Mouse (Mus musculus): ENCODE data around the gene Nrl. TPM values are rescaled to one million over a fixed set of nuclear protein-coding genes. Genes with fewer than 3 reads are reported as not detected.

Gene Nrl
- total and polyA plus RNA-seq, 2 experiments = not detected

DNA sequence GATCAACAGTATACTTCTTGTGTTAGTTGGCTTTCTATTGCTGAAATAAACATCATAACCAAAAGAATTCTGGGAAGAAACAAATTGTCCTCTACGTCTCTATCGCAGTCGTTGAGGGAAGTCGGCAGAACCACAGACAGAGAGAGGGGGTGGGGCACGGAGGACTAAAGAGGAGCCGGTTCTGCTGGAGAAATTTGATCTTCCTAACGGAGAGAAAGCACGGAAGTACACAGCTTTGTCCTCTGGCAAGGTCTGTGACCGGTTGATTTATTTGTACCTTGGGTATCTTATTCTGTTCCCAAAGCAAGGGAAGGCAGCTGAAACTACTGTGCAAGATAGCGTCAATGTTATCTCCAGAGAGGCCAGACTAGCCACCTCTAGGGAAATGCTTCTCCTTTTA is 54.0 kb downstream of the Nrl start:
- no peak for TF ChIP-seq CTCF (IDR thresholded peaks at IDR 0.05; ENCODE audit: low read depth, low read length)
- no peak for TF ChIP-seq POLR2A (IDR thresholded peaks at IDR 0.05; ENCODE audit: extremely low read depth, insufficient read depth, low read length)
- no peak for DNase-seq (ENCODE audit: extremely low read depth, low read depth, low spot score)
- H3K4me1 ChIP-seq (ENCODE audit: control insufficient read depth, insufficient read depth, low read length) = peaks cover 23% of the 10 kb centered on the region
- no peaks in the 10 kb centered on the region for H3K36me3 ChIP-seq (ENCODE audit: control insufficient read depth, insufficient read depth, low read length)
- H3K4me3 ChIP-seq (ENCODE audit: insufficient read depth, low read depth, low read length) = no peak overlapping the region
- H3K27ac ChIP-seq (replicated peaks; ENCODE audit: insufficient read depth, low read depth, low read length) = no peak overlapping the region
- H3K9ac ChIP-seq (ENCODE audit: low read depth, low read length) = no peak overlapping the region
- 26% methylated on average over 10 of the region's 10 CpGs for WGBS
- H3K27me3 ChIP-seq (ENCODE audit: control insufficient read depth, insufficient read depth, low read length) = no peaks in the 10 kb centered on the region
- no peaks in the 10 kb centered on the region for H3K79me2 ChIP-seq (ENCODE audit: control insufficient read depth, insufficient read depth, low read length)

DNA sequence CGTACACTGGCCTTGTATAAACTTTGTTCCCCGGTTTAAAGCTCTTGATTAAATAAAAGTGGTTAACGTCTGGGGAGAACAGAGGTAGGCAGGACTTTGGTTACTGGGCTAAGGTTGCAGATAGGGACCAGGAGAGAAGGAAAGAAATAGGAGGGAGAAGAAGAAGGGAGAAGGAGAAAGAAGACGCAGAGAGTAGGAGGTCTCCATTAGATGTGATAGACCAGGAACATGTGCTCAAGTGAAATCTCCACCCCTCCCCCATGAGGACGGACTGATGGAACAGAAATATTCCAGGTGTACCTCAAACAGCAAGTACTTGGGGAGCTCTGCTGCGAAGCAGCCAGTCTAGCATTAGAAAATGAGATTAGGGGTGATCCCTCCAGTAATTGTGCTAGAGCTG is 55.0 kb downstream of the Nrl start:
- DNase-seq (ENCODE audit: extremely low read depth, low read depth, low spot score) = peak; percentile 77
- no peaks in the 10 kb centered on the region for H3K79me2 ChIP-seq (ENCODE audit: control insufficient read depth, insufficient read depth, low read length)
- H3K36me3 ChIP-seq (ENCODE audit: control insufficient read depth, insufficient read depth, low read length) = no peaks in the 10 kb centered on the region
- peak overlapping the region; percentile 92 for H3K27ac ChIP-seq (replicated peaks; ENCODE audit: insufficient read depth, low read depth, low read length)
- H3K4me3 ChIP-seq (ENCODE audit: insufficient read depth, low read depth, low read length) = no peak overlapping the region
- no peak for TF ChIP-seq CTCF (IDR thresholded peaks at IDR 0.05; ENCODE audit: low read depth, low read length)
- TF ChIP-seq POLR2A (IDR thresholded peaks at IDR 0.05; ENCODE audit: extremely low read depth, insufficient read depth, low read length) = no peak
- peaks cover 23% of the 10 kb centered on the region for H3K4me1 ChIP-seq (ENCODE audit: control insufficient read depth, insufficient read depth, low read length)
- WGBS = 43% methylated on average over 6 of the region's 6 CpGs
- no peaks in the 10 kb centered on the region for H3K27me3 ChIP-seq (ENCODE audit: control insufficient read depth, insufficient read depth, low read length)
- H3K9ac ChIP-seq (ENCODE audit: low read depth, low read length) = no peak overlapping the region

DNA sequence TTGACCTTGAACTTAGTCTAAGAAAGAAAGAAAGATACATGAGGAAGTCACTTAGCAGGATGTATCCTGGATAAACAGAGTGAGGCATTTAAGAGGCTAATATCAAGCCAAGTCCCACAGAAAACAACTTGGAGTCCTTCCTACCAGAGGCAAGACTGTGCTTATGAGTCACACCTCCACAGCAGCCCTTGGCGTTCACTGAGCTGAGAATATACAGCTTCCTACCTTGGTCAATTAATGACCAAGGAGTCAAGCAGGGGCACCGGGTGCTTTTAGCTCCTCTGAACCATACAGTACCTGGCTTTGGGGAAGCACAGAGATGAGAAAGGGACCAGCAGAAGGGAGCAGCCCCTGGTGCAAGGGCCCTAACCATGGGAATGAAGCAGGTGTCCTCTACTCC is 55.7 kb downstream of the Nrl start:
- H3K79me2 ChIP-seq (ENCODE audit: control insufficient read depth, insufficient read depth, low read length) = no peaks in the 10 kb centered on the region
- H3K4me3 ChIP-seq (ENCODE audit: insufficient read depth, low read depth, low read length) = no peak overlapping the region
- no peak overlapping the region for H3K9ac ChIP-seq (ENCODE audit: low read depth, low read length)
- TF ChIP-seq POLR2A (IDR thresholded peaks at IDR 0.05; ENCODE audit: extremely low read depth, insufficient read depth, low read length) = no peak
- no peak for TF ChIP-seq CTCF (IDR thresholded peaks at IDR 0.05; ENCODE audit: low read depth, low read length)
- DNase-seq (ENCODE audit: extremely low read depth, low read depth, low spot score) = peak; percentile 62
- 9% methylated on average over 2 of the region's 2 CpGs for WGBS
- no peaks in the 10 kb centered on the region for H3K27me3 ChIP-seq (ENCODE audit: control insufficient read depth, insufficient read depth, low read length)
- H3K27ac ChIP-seq (replicated peaks; ENCODE audit: insufficient read depth, low read depth, low read length) = peak overlapping the region; percentile 92
- H3K36me3 ChIP-seq (ENCODE audit: control insufficient read depth, insufficient read depth, low read length) = no peaks in the 10 kb centered on the region
- peaks cover 23% of the 10 kb centered on the region for H3K4me1 ChIP-seq (ENCODE audit: control insufficient read depth, insufficient read depth, low read length)

Other genes with a start within 250 kb of the Nrl start
- gene Dhrs4, start 46.2 kb downstream of the Nrl start, total RNA-seq (2014; rRNA removed) = 103 and 111 TPM in 2 replicates
- gene Dhrs4, start 46.2 kb downstream of the Nrl start, polyA plus RNA-seq (2012; rRNA removed) = 120 and 146 TPM in 2 replicates
- 0.09 and 0.13 TPM in 2 replicates for gene Carmil3, start 34.3 kb downstream of the Nrl start, total RNA-seq (2014; rRNA removed)
- 0.29 and 0.36 TPM in 2 replicates for gene Carmil3, start 34.3 kb downstream of the Nrl start, polyA plus RNA-seq (2012; rRNA removed)
- not detected in 2 replicates for gene Cpne6, start 14.5 kb downstream of the Nrl start, total RNA-seq (2014; rRNA removed)
- gene Cpne6, start 14.5 kb downstream of the Nrl start, polyA plus RNA-seq (2012; rRNA removed) = not detected in 2 replicates
- 1.2 and 3.2 TPM in 2 replicates for gene Pck2, start 15.3 kb upstream of the Nrl start, total RNA-seq (2014; rRNA removed)
- gene Pck2, start 15.3 kb upstream of the Nrl start, polyA plus RNA-seq (2012; rRNA removed) = 2.4 and 7.3 TPM in 2 replicates
- gene Dcaf11, start 35.0 kb upstream of the Nrl start, total RNA-seq (2014; rRNA removed) = 305 and 330 TPM in 2 replicates
- 263 and 363 TPM in 2 replicates for gene Dcaf11, start 35.0 kb upstream of the Nrl start, polyA plus RNA-seq (2012; rRNA removed)
- gene A730061H03Rik, start 35.4 kb upstream of the Nrl start, total RNA-seq (2014; rRNA removed) = not detected in 2 replicates
- gene A730061H03Rik, start 35.4 kb upstream of the Nrl start, polyA plus RNA-seq (2012; rRNA removed) = 0.42 and 0.62 TPM in 2 replicates
- gene Fitm1, start 50.6 kb upstream of the Nrl start, total RNA-seq (2014; rRNA removed) = 3.8 and 7.5 TPM in 2 replicates
- 45.7 and 60.2 TPM in 2 replicates for gene Fitm1, start 50.6 kb upstream of the Nrl start, polyA plus RNA-seq (2012; rRNA removed)
- 78.5 and 94.2 TPM in 2 replicates for gene Psme1, start 53.1 kb upstream of the Nrl start, total RNA-seq (2014; rRNA removed)
- 46.9 and 59.9 TPM in 2 replicates for gene Psme1, start 53.1 kb upstream of the Nrl start, polyA plus RNA-seq (2012; rRNA removed)
- gene Emc9, start 60.3 kb upstream of the Nrl start, total RNA-seq (2014; rRNA removed) = 32.7 and 36.1 TPM in 2 replicates
- 46.8 and 57.2 TPM in 2 replicates for gene Emc9, start 60.3 kb upstream of the Nrl start, polyA plus RNA-seq (2012; rRNA removed)
- gene Psme2, start 66.1 kb upstream of the Nrl start, total RNA-seq (2014; rRNA removed) = 110 and 142 TPM in 2 replicates
- 55.9 and 56.9 TPM in 2 replicates for gene Psme2, start 66.1 kb upstream of the Nrl start, polyA plus RNA-seq (2012; rRNA removed)
- 4.9 and 8.0 TPM in 2 replicates for gene Rnf31, start 66.7 kb upstream of the Nrl start, total RNA-seq (2014; rRNA removed)
- 15.4 and 20.4 TPM in 2 replicates for gene Rnf31, start 66.7 kb upstream of the Nrl start, polyA plus RNA-seq (2012; rRNA removed)
- gene Irf9, start 78.6 kb upstream of the Nrl start, total RNA-seq (2014; rRNA removed) = 21.1 and 24.2 TPM in 2 replicates
- 36.8 and 45.0 TPM in 2 replicates for gene Irf9, start 78.6 kb upstream of the Nrl start, polyA plus RNA-seq (2012; rRNA removed)
- gene Rec8, start 93.1 kb upstream of the Nrl start, total RNA-seq (2014; rRNA removed) = 0.34 and 0.46 TPM in 2 replicates
- gene Rec8, start 93.1 kb upstream of the Nrl start, polyA plus RNA-seq (2012; rRNA removed) = 0.54 and 2.3 TPM in 2 replicates
- 16.8 and 32.6 TPM in 2 replicates for gene Ipo4, start 111.0 kb upstream of the Nrl start, total RNA-seq (2014; rRNA removed)
- 42.0 and 53.0 TPM in 2 replicates for gene Ipo4, start 111.0 kb upstream of the Nrl start, polyA plus RNA-seq (2012; rRNA removed)
- gene Gm49378, start 112.9 kb upstream of the Nrl start, total RNA-seq (2014; rRNA removed) = 1.1 and 2.1 TPM in 2 replicates
- 7.0 and 7.9 TPM in 2 replicates for gene Gm49378, start 112.9 kb upstream of the Nrl start, polyA plus RNA-seq (2012; rRNA removed)
- gene Tm9sf1, start 118.8 kb upstream of the Nrl start, total RNA-seq (2014; rRNA removed) = 46.5 and 62.0 TPM in 2 replicates
- gene Tm9sf1, start 118.8 kb upstream of the Nrl start, polyA plus RNA-seq (2012; rRNA removed) = 66.3 and 70.4 TPM in 2 replicates
- 0.09 and 0.47 TPM in 2 replicates for gene Tssk4, start 125.2 kb upstream of the Nrl start, total RNA-seq (2014; rRNA removed)
- 0.18 and 0.24 TPM in 2 replicates for gene Tssk4, start 125.2 kb upstream of the Nrl start, polyA plus RNA-seq (2012; rRNA removed)
- gene Mdp1, start 135.5 kb upstream of the Nrl start, total RNA-seq (2014; rRNA removed) = 10.1 and 10.3 TPM in 2 replicates
- 9.8 and 10.5 TPM in 2 replicates for gene Mdp1, start 135.5 kb upstream of the Nrl start, polyA plus RNA-seq (2012; rRNA removed)
- 13.1 and 14.9 TPM in 2 replicates for gene Gmpr2, start 147.0 kb upstream of the Nrl start, total RNA-seq (2014; rRNA removed)
- 9.9 and 11.6 TPM in 2 replicates for gene Gmpr2, start 147.0 kb upstream of the Nrl start, polyA plus RNA-seq (2012; rRNA removed)
- gene Nedd8, start 147.1 kb upstream of the Nrl start, total RNA-seq (2014; rRNA removed) = 94.7 and 99.4 TPM in 2 replicates
- 209 and 225 TPM in 2 replicates for gene Nedd8, start 147.1 kb upstream of the Nrl start, polyA plus RNA-seq (2012; rRNA removed)
- 7.7 and 8.5 TPM in 2 replicates for gene Tinf2, start 156.8 kb upstream of the Nrl start, total RNA-seq (2014; rRNA removed)
- gene Tinf2, start 156.8 kb upstream of the Nrl start, polyA plus RNA-seq (2012; rRNA removed) = 8.1 and 8.2 TPM in 2 replicates
- 7.9 and 8.4 TPM in 2 replicates for gene Tgm1, start 188.9 kb upstream of the Nrl start, total RNA-seq (2014; rRNA removed)
- gene Tgm1, start 188.9 kb upstream of the Nrl start, polyA plus RNA-seq (2012; rRNA removed) = 22.8 and 24.2 TPM in 2 replicates
- 28.7 and 31.5 TPM in 2 replicates for gene Rabggta, start 197.3 kb upstream of the Nrl start, total RNA-seq (2014; rRNA removed)
- gene Rabggta, start 197.3 kb upstream of the Nrl start, polyA plus RNA-seq (2012; rRNA removed) = 64.0 and 65.1 TPM in 2 replicates
- gene Dhrs1, start 220.7 kb upstream of the Nrl start, total RNA-seq (2014; rRNA removed) = 109 and 140 TPM in 2 replicates
- 263 and 286 TPM in 2 replicates for gene Dhrs1, start 220.7 kb upstream of the Nrl start, polyA plus RNA-seq (2012; rRNA removed)
- 11.0 and 13.0 TPM in 2 replicates for gene Nop9, start 220.7 kb upstream of the Nrl start, total RNA-seq (2014; rRNA removed)
- gene Nop9, start 220.7 kb upstream of the Nrl start, polyA plus RNA-seq (2012; rRNA removed) = 11.8 and 15.1 TPM in 2 replicates
- 101 and 128 TPM in 2 replicates for gene Cideb, start 233.5 kb upstream of the Nrl start, total RNA-seq (2014; rRNA removed)
- 483 and 586 TPM in 2 replicates for gene Cideb, start 233.5 kb upstream of the Nrl start, polyA plus RNA-seq (2012; rRNA removed)
- 0.74 and 0.94 TPM in 2 replicates for gene Ltb4r2, start 236.4 kb upstream of the Nrl start, total RNA-seq (2014; rRNA removed)
- 1.9 and 2.6 TPM in 2 replicates for gene Ltb4r2, start 236.4 kb upstream of the Nrl start, polyA plus RNA-seq (2012; rRNA removed)
- gene Ltb4r1, start 241.0 kb upstream of the Nrl start, total RNA-seq (2014; rRNA removed) = 0.28 and 0.34 TPM in 2 replicates
- gene Ltb4r1, start 241.0 kb upstream of the Nrl start, polyA plus RNA-seq (2012; rRNA removed) = 0.80 and 1.4 TPM in 2 replicates

All from liver, adult 2 months (tissue).